Mouse (Mus musculus) embryo, embryonic 11 days (tissue): ENCODE data around the gene Krt79.
A peak's percentile ranks its signal among the peaks of the same experiment; 100 is the strongest.

ENCODE experiments used
- DNase-seq: peaks from one replicate; pipeline ENCODE4 v3.0.0-alpha.2; 2015

Gene Krt79

GRCm38 (mm10) chr15:101929666-101930065 is 10.5 kb downstream of the Krt79 start:
- DNase-seq: peak; percentile 56

GRCm38 (mm10) chr15:101929087-101929486 is 11.0 kb downstream of the Krt79 start:
- peak; percentile 27 for DNase-seq

GRCm38 (mm10) chr15:101927340-101928080 is 12.6 kb downstream of the Krt79 start:
- peak; percentile 19 for DNase-seq

GRCm38 (mm10) chr15:101925041-101925440 is 15.1 kb downstream of the Krt79 start:
- DNase-seq: no peak

GRCm38 (mm10) chr15:101924635-101925034 is 15.5 kb downstream of the Krt79 start, which contains the start of gene Krt4:
Gene Krt4 (minus strand): TSS chr15:101924735.
- no peak for DNase-seq

- DNase-seq: no peak
Measured at GRCm38 (mm10) chr15:101922296-101922695, 17.8 kb downstream of the Krt79 start.

- no peak for DNase-seq
Measured at GRCm38 (mm10) chr15:101916072-101916471, 24.1 kb downstream of the Krt79 start.

- no peak for DNase-seq
Measured at GRCm38 (mm10) chr15:101904849-101905248, 35.3 kb downstream of the Krt79 start.

- peak; percentile 11 for DNase-seq
Measured at GRCm38 (mm10) chr15:101902171-101903149, 37.7 kb downstream of the Krt79 start.

GRCm38 (mm10) chr15:101895216-101895615 is 44.9 kb downstream of the Krt79 start:
- no peak for DNase-seq

GRCm38 (mm10) chr15:101892820-101893219 is 47.3 kb downstream of the Krt79 start, which contains the start of gene Krt76:
Gene Krt76 (minus strand): TSS chr15:101892920.
- no peak for DNase-seq

GRCm38 (mm10) chr15:101879776-101880175 is 60.3 kb downstream of the Krt79 start:
- DNase-seq: peak; percentile 65
